Mouse (Mus musculus) liver, embryonic 11.5 days (tissue): ENCODE measurements around the gene Gtf2e1. TPM values are rescaled to one million over a fixed set of nuclear protein-coding genes. Genes with fewer than 3 reads are reported as not detected.

Experiments
- ATAC-seq: fragments of 200-750 bp; cut with Nextera tagmentation; replicated peaks from 2 replicates; pipeline ENCODE4 v1.8.0; 2017; ENCODE audit warnings: moderate number of reproducible peaks, mild to moderate bottlenecking, moderate TSS enrichment, moderate library complexity; ENCODE audit not compliant: low FRiP score
- DNase-seq: peaks from one replicate; pipeline ENCODE4 v3.0.0-alpha.2; 2017; ENCODE audit warnings: low spot score
- H3K27ac ChIP-seq: fragments of 300-500 bp; sonication (generic); 2 replicates; pipeline ENCODE4 v1.5.1; 2014; ENCODE audit warnings: mild to moderate bottlenecking, low read depth, low read length, control low read depth
- H3K27me3 ChIP-seq: fragments of 300-500 bp; sonication (generic); replicated peaks from 2 replicates; pipeline ENCODE4 v1.6.1; 2014; ENCODE audit warnings: low read length, mixed read lengths; ENCODE audit not compliant: control insufficient read depth, insufficient read depth
- H3K36me3 ChIP-seq: fragments of 300-500 bp; sonication (generic); 2 replicates; pipeline ENCODE4 v1.6.1; 2014; ENCODE audit warnings: mild to moderate bottlenecking, low read length, moderate library complexity, mixed read lengths; ENCODE audit not compliant: control insufficient read depth, insufficient read depth
- H3K4me1 ChIP-seq: fragments of 300-500 bp; sonication (generic); replicated peaks from 2 replicates; pipeline ENCODE4 v1.6.1; 2014; ENCODE audit warnings: low read length, mixed read lengths; ENCODE audit not compliant: control insufficient read depth, insufficient read depth
- H3K4me2 ChIP-seq: fragments of 300-500 bp; sonication (generic); 2 replicates; pipeline ENCODE4 v1.6.1; 2014; ENCODE audit warnings: mild to moderate bottlenecking, control low read depth, moderate library complexity
- H3K4me3 ChIP-seq: fragments of 300-500 bp; sonication (generic); 2 replicates; pipeline ENCODE4 v1.5.1; 2014; ENCODE audit warnings: low read depth, low read length, control low read depth
- H3K9ac ChIP-seq: fragments of 300-500 bp; sonication (generic); 2 replicates; pipeline ENCODE4 v1.6.1; 2014; ENCODE audit warnings: low read depth, low read length, control low read depth
- H3K9me3 ChIP-seq: fragments of 300-500 bp; sonication (generic); 2 replicates; pipeline ENCODE4 v1.6.1; 2016; ENCODE audit warnings: low read length, inconsistent platforms, mixed read lengths; ENCODE audit not compliant: control insufficient read depth
- WGBS: fragments of 180-500 bp; shearing (Covaris S2); extraction: QIAGEN DNeasy Blood & Tissue Kit; methylation state at CpG from one replicate; pipeline ENCODE4 v1.1.7; 2014; 5-methylcytosine and 5-hydroxymethylcytosine counted together
- polyA plus RNA-seq: library from polyadenylated mRNA; unstranded; fragments of >200 nt; fragmentation: Nextera tagmentation; extraction: Ambion mirVana; gene quantifications from 2 replicates; pipeline ENCODE4 v1.2.1, GENCODE M21; 2014

The Gtf2e1 gene
- polyA plus RNA-seq, 1 experiment from 2014 or later: 29.2 TPM

DNA sequence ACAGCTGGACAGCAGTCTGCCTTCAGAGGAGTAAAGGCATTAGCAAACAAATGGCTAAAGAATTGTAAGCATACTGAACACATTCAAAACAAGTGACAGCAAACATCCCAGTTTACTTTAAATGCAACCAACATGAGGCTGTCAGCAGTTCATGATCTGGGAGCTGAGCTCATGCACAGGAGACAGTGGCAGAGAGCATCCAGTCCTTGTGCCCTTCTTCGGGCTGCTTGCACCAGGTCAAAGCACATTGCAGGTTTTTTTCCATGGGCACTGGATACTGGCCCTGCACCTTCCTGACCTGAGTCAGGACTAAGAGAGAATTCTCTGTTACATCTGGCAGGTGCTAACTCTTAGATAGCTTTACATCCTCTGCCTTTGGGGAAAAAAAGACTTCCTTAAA lies 40.0 kb upstream of the Gtf2e1 start:
- Histone ChIP-seq H3K4me1 (no peaks in the 10 kb centered on the region), H3K9ac (no peak overlapping the region), H3K27me3 (no peaks in the 10 kb centered on the region), H3K9me3 (no peaks in the 10 kb centered on the region), H3K4me3 (no peak overlapping the region), H3K36me3 (no peaks in the 10 kb centered on the region; the same call in 1 of the 2 replicates), H3K27ac (peak overlapping the region; percentile 3; the same call in 1 of the 2 replicates), H3K4me2 (no peak overlapping the region)
- 82% methylated on average over 1 of the region's 1 CpGs for WGBS
- ATAC-seq (no peak), DNase-seq (no peak)

DNA sequence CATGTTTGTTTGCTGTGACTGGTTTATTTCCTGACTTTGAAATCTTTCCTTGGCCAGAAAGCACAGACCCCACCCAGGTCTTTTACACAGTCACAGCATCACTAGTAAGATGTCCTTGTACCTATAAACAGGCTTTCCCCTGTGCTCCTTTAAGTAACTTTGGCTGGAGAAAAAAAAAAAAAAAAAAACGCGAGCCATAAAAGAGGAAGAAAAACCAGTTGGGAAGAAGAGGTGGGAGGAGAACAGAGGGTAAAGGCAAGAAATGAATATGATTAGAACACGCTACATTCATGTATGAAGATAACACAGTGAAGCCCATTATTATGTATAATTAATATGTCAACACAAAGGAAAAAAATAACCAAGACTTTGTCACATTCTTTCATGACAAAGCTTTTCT lies 35.7 kb upstream of the Gtf2e1 start:
- WGBS: 79% methylated on average over 1 of the region's 3 CpGs
- ATAC-seq: no peak
- no peak overlapping the region for H3K4me3 ChIP-seq

DNA sequence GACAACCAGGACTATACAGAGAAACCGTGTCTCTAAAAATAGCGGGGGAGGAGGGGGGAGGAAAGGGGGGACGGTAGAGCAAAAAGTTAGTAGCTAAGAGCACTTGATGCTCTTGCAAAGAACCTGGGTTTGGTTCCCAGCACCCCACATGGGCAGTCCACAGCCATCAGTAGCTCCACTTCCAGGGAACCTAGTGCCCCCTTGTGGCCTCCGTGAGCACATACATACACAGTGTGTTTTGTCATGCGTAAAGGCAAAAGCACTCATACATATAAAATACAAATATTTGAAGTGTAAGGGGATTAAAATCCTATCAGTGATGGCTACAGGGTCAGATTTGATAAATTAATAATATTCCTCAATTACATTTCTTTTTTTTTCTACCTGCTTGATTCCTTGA lies 33.5 kb upstream of the Gtf2e1 start:
- no peak overlapping the region for H3K9ac ChIP-seq
- no peak overlapping the region for H3K4me3 ChIP-seq
- peaks cover 8% of the 10 kb centered on the region for H3K36me3 ChIP-seq
- no peaks in the 10 kb centered on the region; the same call in 1 of the 2 replicates for H3K9me3 ChIP-seq
- no peak for ATAC-seq
- no peak overlapping the region for H3K4me2 ChIP-seq
- no peak overlapping the region for H3K27ac ChIP-seq
- 85% methylated on average over 5 of the region's 5 CpGs for WGBS
- H3K27me3 ChIP-seq: no peaks in the 10 kb centered on the region
- DNase-seq: no peak
- H3K4me1 ChIP-seq: no peaks in the 10 kb centered on the region

More for the DNA sequence above, 35.7 kb upstream of the Gtf2e1 start:
- Histone ChIP-seq H3K9me3 (no peaks in the 10 kb centered on the region; the same call in 1 of the 2 replicates), H3K4me1 (no peaks in the 10 kb centered on the region), H3K27me3 (no peaks in the 10 kb centered on the region), H3K9ac (no peak overlapping the region), H3K36me3 (peaks cover 8% of the 10 kb centered on the region; the same call in 1 of the 2 replicates), H3K27ac (no peak overlapping the region), H3K4me2 (no peak overlapping the region)
- DNase-seq: no peak

DNA sequence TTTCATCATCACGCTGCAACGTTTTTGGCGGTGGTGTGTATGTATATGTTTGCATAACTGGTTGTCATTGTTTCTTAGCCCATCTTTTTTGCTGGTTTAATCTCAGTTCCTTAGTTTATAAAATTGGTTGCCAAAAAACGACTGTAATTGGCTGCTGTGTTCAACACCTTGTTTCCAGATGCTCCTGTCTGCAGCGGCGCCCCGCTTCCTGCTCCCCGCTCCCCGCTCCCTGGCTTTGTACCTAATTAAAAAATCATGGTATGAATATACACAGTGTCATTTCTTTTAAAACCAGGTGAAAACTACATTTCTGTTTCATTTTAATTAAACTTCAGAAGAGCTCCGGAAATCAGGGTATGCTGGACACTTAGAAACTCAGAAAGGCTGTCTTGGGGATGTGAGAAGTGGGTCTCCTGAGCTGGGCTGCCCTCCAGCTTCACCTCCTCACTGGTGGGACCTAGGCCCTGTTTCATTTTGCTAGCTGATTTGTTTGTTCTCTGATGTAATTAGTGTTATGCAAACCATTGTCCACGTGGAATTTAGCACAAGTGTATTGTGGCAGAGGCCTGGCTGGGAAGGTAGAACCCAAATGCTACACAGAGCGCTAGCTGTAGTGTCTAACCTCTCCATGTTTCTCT lies 32.6 kb upstream of the Gtf2e1 start:
- H3K27me3 ChIP-seq: no peaks in the 10 kb centered on the region

DNA sequence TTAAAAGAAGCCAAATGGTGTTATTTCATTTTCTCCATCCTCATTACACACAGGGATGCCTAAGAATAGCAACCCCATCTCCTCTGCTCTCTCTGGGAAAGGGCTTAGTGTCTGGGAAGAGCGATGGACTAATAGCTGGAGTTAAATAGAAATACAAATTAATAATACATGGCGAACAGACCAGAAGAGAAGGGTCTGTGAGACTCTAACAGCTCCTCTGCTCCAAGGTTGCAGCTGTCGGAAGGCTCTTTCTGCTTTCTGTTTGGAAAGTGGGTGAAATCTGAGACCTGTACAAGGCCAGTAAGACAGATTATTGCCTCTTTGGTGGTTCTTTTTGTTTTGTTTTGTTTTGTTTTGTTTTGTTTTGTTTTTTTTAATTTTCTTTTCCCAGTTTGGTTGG lies 32.0 kb upstream of the Gtf2e1 start:
- ATAC-seq (no peak), DNase-seq (no peak)
- 88% methylated on average over 3 of the region's 3 CpGs for WGBS
- Histone ChIP-seq H3K9ac (no peak overlapping the region), H3K4me1 (no peaks in the 10 kb centered on the region), H3K4me2 (no peak overlapping the region), H3K27ac (no peak overlapping the region), H3K9me3 (no peaks in the 10 kb centered on the region; the same call in 1 of the 2 replicates), H3K4me3 (no peak overlapping the region), H3K36me3 (peaks cover 8% of the 10 kb centered on the region), H3K27me3 (no peaks in the 10 kb centered on the region)

More for the DNA sequence above, 32.6 kb upstream of the Gtf2e1 start:
- peaks cover 8% of the 10 kb centered on the region for H3K36me3 ChIP-seq
- ATAC-seq (no peak), DNase-seq (no peak)
- no peak overlapping the region for H3K27ac ChIP-seq
- no peak overlapping the region for H3K4me3 ChIP-seq
- no peak overlapping the region for H3K4me2 ChIP-seq
- no peaks in the 10 kb centered on the region for H3K4me1 ChIP-seq
- H3K9ac ChIP-seq: no peak overlapping the region
- 90% methylated on average over 12 of the region's 12 CpGs for WGBS
- no peaks in the 10 kb centered on the region; the same call in 1 of the 2 replicates for H3K9me3 ChIP-seq

DNA sequence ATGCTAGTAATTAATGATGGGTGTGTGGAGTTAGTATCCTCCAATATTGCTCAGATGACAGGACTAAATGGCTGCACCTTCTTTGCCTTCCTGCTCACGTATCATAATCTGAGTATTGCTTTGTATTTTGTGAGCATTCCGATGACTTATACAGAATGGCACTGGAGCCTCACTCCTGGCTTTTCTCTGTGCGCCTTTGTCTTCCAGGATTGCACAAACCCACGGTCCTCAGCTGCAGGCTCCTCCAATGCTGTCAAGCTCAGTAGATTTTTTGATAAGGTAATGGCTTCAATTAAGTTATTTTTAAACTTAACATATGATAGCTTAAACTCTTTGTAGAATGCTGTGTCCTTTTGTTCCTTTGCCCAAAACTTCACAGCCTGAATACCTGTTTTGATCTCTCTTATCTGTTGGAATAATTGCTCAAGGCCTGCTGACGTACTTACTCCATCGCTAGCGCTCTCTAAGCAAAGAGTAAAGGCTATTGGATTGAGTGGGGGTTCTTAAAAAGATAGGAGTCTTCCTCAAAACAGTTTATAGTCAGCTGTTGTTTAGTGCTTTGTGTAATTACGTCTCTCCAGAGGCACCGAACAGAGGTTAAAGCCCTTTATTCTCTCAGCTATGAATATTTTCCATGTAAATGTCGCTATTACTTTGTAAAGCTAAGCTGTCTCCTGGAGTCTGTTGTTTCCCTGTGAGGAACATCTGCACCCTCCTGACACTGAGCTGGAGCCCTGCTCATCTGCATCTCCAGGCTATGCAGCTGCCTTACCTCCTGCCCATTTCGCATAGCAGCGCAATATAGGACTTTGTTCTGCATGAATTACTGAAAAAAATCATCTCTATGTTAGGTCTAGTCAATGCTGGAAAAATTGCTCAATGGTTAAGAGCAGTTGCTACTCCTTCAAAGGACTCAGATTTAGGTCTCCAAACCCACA lies 27.8 kb upstream of the Gtf2e1 start:
- Histone ChIP-seq H3K36me3 (peaks cover 4% of the 10 kb centered on the region), H3K4me3 (no peak overlapping the region), H3K9me3 (no peaks in the 10 kb centered on the region), H3K4me1 (0 out of 2 replicates have a peak, but pooled peaks cover 3% of the 10 kb centered on the region), H3K27ac (no peak overlapping the region), H3K27me3 (no peaks in the 10 kb centered on the region), H3K9ac (no peak overlapping the region), H3K4me2 (no peak overlapping the region)
- ATAC-seq (no peak), DNase-seq (no peak)
- WGBS: 89% methylated on average over 12 of the region's 12 CpGs

DNA sequence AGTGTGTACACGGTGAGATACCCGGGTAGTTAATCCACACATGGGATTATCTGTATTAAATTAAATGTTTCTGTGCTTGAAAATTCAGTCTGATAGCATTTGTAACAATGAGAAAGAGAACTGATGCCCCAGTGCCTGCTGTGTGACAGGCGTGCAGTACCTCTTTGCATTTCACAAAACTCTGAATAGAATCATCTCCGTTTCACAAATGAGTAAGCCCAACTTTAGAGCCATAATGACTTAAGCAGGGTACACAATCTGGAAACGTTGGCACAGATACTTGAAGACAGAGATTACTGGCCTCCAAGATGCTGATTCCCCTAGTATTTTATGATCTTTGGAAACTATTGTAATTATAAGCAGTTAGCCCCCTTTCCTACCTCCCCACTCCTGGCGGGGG lies 26.5 kb upstream of the Gtf2e1 start:
- Histone ChIP-seq H3K4me3 (no peak overlapping the region), H3K4me2 (no peak overlapping the region), H3K27ac (no peak overlapping the region), H3K9me3 (no peaks in the 10 kb centered on the region), H3K36me3 (peaks cover 2% of the 10 kb centered on the region), H3K9ac (no peak overlapping the region), H3K4me1 (0 out of 2 replicates have a peak, but pooled peaks cover 3% of the 10 kb centered on the region), H3K27me3 (no peaks in the 10 kb centered on the region)
- DNase-seq (no peak), ATAC-seq (no peak)
- WGBS: 86% methylated on average over 6 of the region's 6 CpGs

DNA sequence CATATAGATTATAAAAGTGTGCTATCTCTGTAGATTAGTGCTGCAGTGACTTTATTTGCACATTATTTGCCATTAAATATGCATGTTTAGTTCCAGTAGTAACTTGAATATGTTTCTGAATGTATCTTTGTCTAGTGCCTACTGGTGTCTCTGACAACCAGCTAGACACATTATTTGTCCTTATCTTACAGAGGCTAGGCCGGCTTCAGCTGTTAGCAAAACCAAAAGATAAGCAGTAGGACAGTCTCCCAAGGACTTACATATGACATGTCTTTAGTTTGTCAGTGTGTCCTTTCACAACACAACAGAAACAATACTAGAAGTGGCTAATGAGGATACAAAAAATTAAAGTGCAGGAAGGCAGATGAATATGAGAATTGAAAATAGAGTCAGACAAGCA lies 25.5 kb upstream of the Gtf2e1 start:
- Histone ChIP-seq H3K27me3 (no peaks in the 10 kb centered on the region), H3K4me1 (0 out of 2 replicates have a peak, but pooled peaks cover 3% of the 10 kb centered on the region), H3K27ac (no peak overlapping the region), H3K4me2 (no peak overlapping the region), H3K9ac (no peak overlapping the region), H3K36me3 (no peaks in the 10 kb centered on the region; the same call in none of the 2 replicates), H3K9me3 (no peaks in the 10 kb centered on the region), H3K4me3 (no peak overlapping the region)
- DNase-seq (no peak), ATAC-seq (peak; percentile 77; the same call in 1 of the 2 replicates)
- 35% methylated on average over 1 of the region's 1 CpGs for WGBS
